ENCODE assay signal across 34 mouse cellular contexts in genomic region chr9:43229962-43230361, GRCm38 (mm10). TPM values are rescaled to one million over a fixed set of nuclear protein-coding genes. Genes with fewer than 3 reads are reported as not detected.
A peak's percentile ranks its signal among the peaks of the same experiment; 100 is the strongest.
DNase-seq lines count a peak whose midpoint lies in the region; ATAC-seq and TF ChIP-seq lines count a peak whose summit lies in the region.
"Had no signal": no experiment of that assay in that cellular context is flagged by ENCODE, and none has a peak within 500 bp of the region (broad histone marks: within the 10 kb centered on the region; RNA-seq: fewer than 3 reads in every experiment).

No protein-coding gene starts in this region.

- WGBS in forebrain, embryonic 10.5 days: 92% methylated on average over 7 of the region's 7 CpGs
- 91% methylated on average over 7 of the region's 7 CpGs for WGBS in forebrain, embryonic 14.5 days
- 73% methylated on average over 7 of the region's 7 CpGs for WGBS in intestine, postnatal 0 days
- 65% methylated on average over 7 of the region's 7 CpGs for WGBS in intestine, embryonic 15.5 days
- WGBS in liver, embryonic 12.5 days (ENCODE audit: insufficient replicate concordance): 73% methylated on average over 7 of the region's 7 CpGs
- 86% methylated on average over 7 of the region's 7 CpGs for WGBS in embryonic facial prominence, embryonic 15.5 days

- H3K9me3 ChIP-seq in forebrain, embryonic 10.5 days: no peaks in the 10 kb centered on the region
- H3K9me3 ChIP-seq in forebrain, embryonic 14.5 days (replicated peaks; ENCODE audit: control insufficient read depth, low read length): no peaks in the 10 kb centered on the region
- no peaks in the 10 kb centered on the region for H3K9me3 ChIP-seq in intestine, postnatal 0 days (ENCODE audit: control insufficient read depth)
- no peaks in the 10 kb centered on the region for H3K9me3 ChIP-seq in intestine, embryonic 15.5 days
- H3K9me3 ChIP-seq in liver, embryonic 12.5 days (replicated peaks): no peaks in the 10 kb centered on the region
- no peaks in the 10 kb centered on the region for H3K9me3 ChIP-seq in embryonic facial prominence, embryonic 15.5 days (replicated peaks)
- H3K9me3 ChIP-seq: embryonic facial prominence, embryonic 13.5 days; forebrain, embryonic 12.5 days; hindbrain, embryonic 13.5 days; limb, embryonic 12.5 days; lung, embryonic 15.5 days; midbrain, embryonic 12.5 days; neural tube, embryonic 13.5 days had no signal

- no peak overlapping the region for H3K4me2 ChIP-seq in forebrain, embryonic 14.5 days (ENCODE audit: low read length)
- no peak overlapping the region for H3K4me2 ChIP-seq in intestine, postnatal 0 days (replicated peaks; ENCODE audit: low read depth)
- H3K4me2 ChIP-seq in intestine, embryonic 15.5 days (replicated peaks): no peak overlapping the region
- H3K4me2 ChIP-seq in liver, embryonic 12.5 days: no peak overlapping the region
- no peak overlapping the region for H3K4me2 ChIP-seq in embryonic facial prominence, embryonic 15.5 days (replicated peaks)
- H3K4me2 ChIP-seq: embryonic facial prominence, embryonic 13.5 days; forebrain, embryonic 12.5 days; hindbrain, embryonic 13.5 days; limb, embryonic 12.5 days; lung, embryonic 15.5 days; midbrain, embryonic 12.5 days; neural tube, embryonic 13.5 days had no signal

- peaks cover 79% of the 10 kb centered on the region for H3K36me3 ChIP-seq in forebrain, embryonic 10.5 days (replicated peaks)
- H3K36me3 ChIP-seq in forebrain, embryonic 14.5 days (ENCODE audit: control insufficient read depth, insufficient read depth, low read length): no peaks in the 10 kb centered on the region
- no peaks in the 10 kb centered on the region; the same call in 1 of the 2 replicates for H3K36me3 ChIP-seq in intestine, postnatal 0 days (ENCODE audit: control insufficient read depth, insufficient read depth)
- H3K36me3 ChIP-seq in intestine, embryonic 15.5 days: no peaks in the 10 kb centered on the region
- H3K36me3 ChIP-seq in liver, embryonic 12.5 days: peaks cover 73% of the 10 kb centered on the region
- peaks cover 7% of the 10 kb centered on the region; the same call in 1 of the 2 replicates for H3K36me3 ChIP-seq in embryonic facial prominence, embryonic 15.5 days
- H3K36me3 ChIP-seq: forebrain, embryonic 12.5 days; hindbrain, embryonic 13.5 days; lung, embryonic 15.5 days; midbrain, embryonic 12.5 days; neural tube, embryonic 13.5 days had no signal

- no peaks in the 10 kb centered on the region for H3K27me3 ChIP-seq in forebrain, embryonic 10.5 days (ENCODE audit: poor library complexity, severe bottlenecking)
- no peaks in the 10 kb centered on the region for H3K27me3 ChIP-seq in forebrain, embryonic 14.5 days (replicated peaks; ENCODE audit: control insufficient read depth, insufficient read depth, low read length)
- no peaks in the 10 kb centered on the region for H3K27me3 ChIP-seq in intestine, postnatal 0 days (replicated peaks; ENCODE audit: control insufficient read depth, insufficient read depth, low read length)
- no peaks in the 10 kb centered on the region for H3K27me3 ChIP-seq in intestine, embryonic 15.5 days (replicated peaks)
- H3K27me3 ChIP-seq in liver, embryonic 12.5 days (replicated peaks): no peaks in the 10 kb centered on the region
- H3K27me3 ChIP-seq in embryonic facial prominence, embryonic 15.5 days: no peaks in the 10 kb centered on the region
- H3K27me3 ChIP-seq: embryonic facial prominence, embryonic 13.5 days; forebrain, embryonic 12.5 days; hindbrain, embryonic 13.5 days; limb, embryonic 12.5 days; lung, embryonic 15.5 days; neural tube, embryonic 13.5 days had no signal

- no peak overlapping the region for H3K9ac ChIP-seq in forebrain, embryonic 14.5 days (ENCODE audit: low read length)
- no peak overlapping the region for H3K9ac ChIP-seq in intestine, postnatal 0 days (ENCODE audit: low read depth, low read length)
- H3K9ac ChIP-seq in intestine, embryonic 15.5 days: no peak overlapping the region
- H3K9ac ChIP-seq in liver, embryonic 12.5 days: 0 out of 2 replicates have a peak overlapping the region, but pooled peaks have one; percentile 3
- H3K9ac ChIP-seq in embryonic facial prominence, embryonic 15.5 days: 0 out of 2 replicates have a peak overlapping the region, but pooled peaks have one; percentile 6
- H3K9ac ChIP-seq: embryonic facial prominence, embryonic 13.5 days; forebrain, embryonic 12.5 days; hindbrain, embryonic 13.5 days; limb, embryonic 12.5 days; liver, embryonic 14.5 days; lung, embryonic 15.5 days; midbrain, embryonic 12.5 days had no signal

- no peak overlapping the region for H3K4me3 ChIP-seq in forebrain, embryonic 10.5 days
- H3K4me3 ChIP-seq in forebrain, embryonic 14.5 days (ENCODE audit: low read depth, low read length): no peak overlapping the region
- H3K4me3 ChIP-seq in intestine, postnatal 0 days (ENCODE audit: low read depth, low read length): no peak overlapping the region
- no peak overlapping the region for H3K4me3 ChIP-seq in intestine, embryonic 15.5 days (replicated peaks)
- H3K4me3 ChIP-seq in liver, embryonic 12.5 days: no peak overlapping the region
- no peak overlapping the region for H3K4me3 ChIP-seq in embryonic facial prominence, embryonic 15.5 days (replicated peaks)
- H3K4me3 ChIP-seq: embryonic facial prominence, embryonic 13.5 days; erythroblast, embryonic 14.5 days; forebrain, embryonic 12.5 days; hindbrain, embryonic 13.5 days; limb, embryonic 12.5 days; lung, embryonic 15.5 days; midbrain, embryonic 12.5 days; neural tube, embryonic 13.5 days had no signal

- no peak for ATAC-seq in forebrain, embryonic 14.5 days
- ATAC-seq in intestine, postnatal 0 days: no peak
- no peak for ATAC-seq in intestine, embryonic 15.5 days
- no peak for ATAC-seq in liver, embryonic 12.5 days
- ATAC-seq in embryonic facial prominence, embryonic 15.5 days (ENCODE audit: insufficient number of reproducible peaks, low FRiP score, low TSS enrichment, low read depth): no peak

- no peak for TF ChIP-seq CTCF in intestine, postnatal 0 days (IDR thresholded peaks at IDR 0.05; ENCODE audit: low read depth)

- DNase-seq in forebrain, embryonic 10.5 days (ENCODE audit: extremely low spot score, low spot score): no peak
- DNase-seq in forebrain, embryonic 14.5 days (ENCODE audit: low spot score): no peak
- DNase-seq in liver: no peak
- DNase-seq in adrenal gland, postnatal 14 days: no peak
- DNase-seq: adrenal gland, adult 8-10 months; cerebellum, adult 11 months; cerebellum, adult 9-10 months; cerebellum, postnatal 36 days; gastrocnemius, postnatal 10 days; heart, postnatal 4 days; kidney, adult 11 months; kidney, postnatal 14 days; lung, postnatal 36 days; retina, postnatal 1 day; right cerebral cortex, postnatal 14 days; thymus, postnatal 25 days had no signal

- H3K27ac ChIP-seq in forebrain, embryonic 10.5 days: peak overlapping the region; percentile 74; the same call in 1 of the 2 replicates
- no peak overlapping the region for H3K27ac ChIP-seq in forebrain, embryonic 14.5 days (ENCODE audit: low read depth, low read length)
- peak overlapping the region; percentile 82 for H3K27ac ChIP-seq in intestine, postnatal 0 days (ENCODE audit: low read depth, low read length)
- H3K27ac ChIP-seq in intestine, embryonic 15.5 days: no peak overlapping the region
- peak overlapping the region; percentile 95 for H3K27ac ChIP-seq in liver, embryonic 12.5 days
- H3K27ac ChIP-seq in embryonic facial prominence, embryonic 15.5 days (replicated peaks): no peak overlapping the region
- H3K27ac ChIP-seq: forebrain, embryonic 12.5 days; hindbrain, embryonic 13.5 days; liver, embryonic 14.5 days; midbrain, embryonic 12.5 days; neural tube, embryonic 13.5 days had no signal

- peaks cover 70% of the 10 kb centered on the region for H3K4me1 ChIP-seq in forebrain, embryonic 10.5 days
- H3K4me1 ChIP-seq in forebrain, embryonic 14.5 days (ENCODE audit: control insufficient read depth, insufficient read depth, low read length): no peaks in the 10 kb centered on the region
- H3K4me1 ChIP-seq in intestine, postnatal 0 days (replicated peaks; ENCODE audit: control insufficient read depth, insufficient read depth, low read length): peaks cover 42% of the 10 kb centered on the region
- peaks cover 87% of the 10 kb centered on the region for H3K4me1 ChIP-seq in intestine, embryonic 15.5 days (replicated peaks)
- peaks cover 99% of the 10 kb centered on the region for H3K4me1 ChIP-seq in liver, embryonic 12.5 days
- peaks cover 81% of the 10 kb centered on the region for H3K4me1 ChIP-seq in embryonic facial prominence, embryonic 15.5 days

RNA-seq across cellular contexts. Expression of gene Oaf, which starts 9.7 kb away (rescaled TPM):
- polyA plus RNA-seq in forebrain, embryonic 10.5 days (2016; fragmentation: Nextera tagmentation; extraction: Ambion mirVana): 42.1 and 46.5 TPM in 2 replicates
- polyA plus RNA-seq in forebrain, embryonic 14.5 days (2014; fragmentation: Nextera tagmentation; extraction: Ambion mirVana): 7.0 and 10.3 TPM in 2 replicates
- 39.7 and 45.5 TPM in 2 replicates for polyA plus RNA-seq in intestine, postnatal 0 days (2015; fragmentation: Nextera tagmentation; extraction: Ambion mirVana)
- polyA plus RNA-seq in intestine, embryonic 15.5 days (2015; fragmentation: Nextera tagmentation; extraction: Ambion mirVana): 56.8 and 61.0 TPM in 2 replicates
- polyA plus RNA-seq in liver, embryonic 12.5 days (2016; fragmentation: Nextera tagmentation; extraction: Ambion mirVana): 37.8 and 44.1 TPM in 2 replicates
- polyA plus RNA-seq in embryonic facial prominence, embryonic 15.5 days (2015; fragmentation: Nextera tagmentation; extraction: Ambion mirVana): 91.2 and 96.9 TPM in 2 replicates
- 23.4 and 34.9 TPM in 2 replicates for total RNA-seq in adrenal gland, postnatal 14 days (2021)
- total RNA-seq: CH12.LX had no signal

RNA-seq across cellular contexts. Expression of gene Pou2f3, which starts 19.8 kb away (rescaled TPM):
- not detected in 2 replicates for polyA plus RNA-seq in forebrain, embryonic 10.5 days (2016; fragmentation: Nextera tagmentation; extraction: Ambion mirVana)
- polyA plus RNA-seq in forebrain, embryonic 14.5 days (2014; fragmentation: Nextera tagmentation; extraction: Ambion mirVana): not detected in 2 replicates
- polyA plus RNA-seq in intestine, postnatal 0 days (2015; fragmentation: Nextera tagmentation; extraction: Ambion mirVana): 0.18 TPM in 2 replicates
- 0.52 and 0.70 TPM in 2 replicates for polyA plus RNA-seq in intestine, embryonic 15.5 days (2015; fragmentation: Nextera tagmentation; extraction: Ambion mirVana)
- polyA plus RNA-seq in liver, embryonic 12.5 days (2016; fragmentation: Nextera tagmentation; extraction: Ambion mirVana): not detected in 2 replicates
- 11.2 and 12.7 TPM in 2 replicates for polyA plus RNA-seq in embryonic facial prominence, embryonic 15.5 days (2015; fragmentation: Nextera tagmentation; extraction: Ambion mirVana)
- not detected in 2 replicates for total RNA-seq in adrenal gland, postnatal 14 days (2021)
- total RNA-seq: granulocyte monocyte progenitor cell, adult 5-6 weeks; left cerebral cortex, postnatal 14 days; megakaryocyte, adult 5-6 weeks had no signal
- polyA plus RNA-seq: C2C12; erythroblast, embryonic 14.5 days; forebrain, embryonic 12.5 days; hindbrain, embryonic 13.5 days; limb, embryonic 12.5 days; liver, embryonic 14.5 days; midbrain, embryonic 12.5 days; neural tube, embryonic 13.5 days had no signal

Comparison
In these comparisons a context has a peak if more than half of its experiments do, and no peak if none do; other contexts are left out.
1. H3K27ac ChIP-seq: peak in forebrain, embryonic 10.5 days (single experiment), intestine, postnatal 0 days (single experiment) and liver, embryonic 12.5 days (single experiment); none in forebrain, embryonic 14.5 days (single experiment), intestine, embryonic 15.5 days (single experiment) and embryonic facial prominence, embryonic 15.5 days (single experiment).
2. H3K9ac ChIP-seq: peak in liver, embryonic 12.5 days (single experiment) and embryonic facial prominence, embryonic 15.5 days (single experiment); none in forebrain, embryonic 14.5 days (single experiment), intestine, postnatal 0 days (single experiment) and intestine, embryonic 15.5 days (single experiment).